Mouse (Mus musculus) MEL-GATA-1-ER (cell line): ENCODE measurements around the gene 2610528J11Rik.
A peak's percentile ranks its signal among the peaks of the same experiment; 100 is the strongest.
"Not testable (repeated sequence)": the region's sequence is repeated elsewhere in the genome, so short reads cannot be mapped to it uniquely, and the experiment has no call there.

ENCODE experiments used
- DNase-seq: peaks from one replicate; pipeline ENCODE4 v3.0.0-alpha.2; 2012; ENCODE audit warnings: low read depth; ENCODE audit errors: extremely low read depth

Gene 2610528J11Rik

GRCm38 (mm10) chr4:118539904-118540303 lies 13.1 kb downstream of the 2610528J11Rik start:
- no peak for DNase-seq

- no peak for DNase-seq
Measured at GRCm38 (mm10) chr4:118542510-118543157, 15.8 kb downstream of the 2610528J11Rik start.

GRCm38 (mm10) chr4:118543158-118543530 lies 16.3 kb downstream of the 2610528J11Rik start:
- DNase-seq, result no peak

- no peak for DNase-seq
Measured at GRCm38 (mm10) chr4:118543592-118544260, 16.9 kb downstream of the 2610528J11Rik start, which contains the start of gene Tmem125. Gene Tmem125, minus strand, starts transcription at chr4:118544044.

GRCm38 (mm10) chr4:118544441-118545127 lies 17.8 kb downstream of the 2610528J11Rik start:
- no peak for DNase-seq

- not testable (repeated sequence) for DNase-seq
Measured at GRCm38 (mm10) chr4:118547424-118548129, 20.8 kb downstream of the 2610528J11Rik start.

GRCm38 (mm10) chr4:118548130-118548480 lies 21.3 kb downstream of the 2610528J11Rik start:
- not testable (repeated sequence) for DNase-seq

GRCm38 (mm10) chr4:118553039-118553649 lies 26.3 kb downstream of the 2610528J11Rik start:
- DNase-seq, result no peak

- no peak for DNase-seq
Measured at GRCm38 (mm10) chr4:118564062-118564925, 37.5 kb downstream of the 2610528J11Rik start.

GRCm38 (mm10) chr4:118564926-118565279 lies 38.1 kb downstream of the 2610528J11Rik start:
- no peak for DNase-seq

- DNase-seq, result peak; percentile 39
Measured at GRCm38 (mm10) chr4:118566161-118566676, 39.4 kb downstream of the 2610528J11Rik start.

GRCm38 (mm10) chr4:118568709-118569108 lies 41.9 kb downstream of the 2610528J11Rik start:
- DNase-seq, result peak; percentile 66

- no peak for DNase-seq
Measured at GRCm38 (mm10) chr4:118569320-118569719, 42.5 kb downstream of the 2610528J11Rik start.

- no peak for DNase-seq
Measured at GRCm38 (mm10) chr4:118571441-118571840, 44.6 kb downstream of the 2610528J11Rik start.

GRCm38 (mm10) chr4:118576097-118576496 lies 49.3 kb downstream of the 2610528J11Rik start:
- DNase-seq, result peak; percentile 48

- no peak for DNase-seq
Measured at GRCm38 (mm10) chr4:118579313-118579712, 52.5 kb downstream of the 2610528J11Rik start.
